Mouse (Mus musculus) MEL (cell line): ENCODE data around the gene Erich4.
"Not testable (repeated sequence)": the region's sequence is repeated elsewhere in the genome, so short reads cannot be mapped to it uniquely, and the experiment has no call there.

Experiments used
- CTCF ChIP-seq, 3 experiments: IDR thresholded peaks in 2 of 3; conservative IDR thresholded peaks in 1 of 3; 2 replicates each; pipeline ENCODE4 v1.5.1; 2011 to 2012; ENCODE audit warnings: low read length in 3 of 3, low read depth in 2 of 3, mild to moderate bottlenecking in 2 of 3, improper control_type of control experiment in 1 of 3, inconsistent platforms in 1 of 3, mixed read lengths in 1 of 3, moderate library complexity in 1 of 3; ENCODE audit not compliant: control insufficient read depth in 1 of 3, insufficient read depth in 1 of 3, poor library complexity in 1 of 3, severe bottlenecking in 1 of 3
- E2F4 ChIP-seq: IDR thresholded peaks from 2 replicates; pipeline ENCODE4 v1.6.1; 2011; ENCODE audit warnings: low read depth, low read length, improper control_type of control experiment, borderline replicate concordance
- EP300 ChIP-seq, 2 experiments: IDR thresholded peaks; 2 replicates each; pipeline ENCODE4 v1.6.1; 2011; ENCODE audit warnings: improper control_type of control experiment in 2 of 2, low read length in 2 of 2, low read depth in 1 of 2, mild to moderate bottlenecking in 1 of 2
- GABPA ChIP-seq: IDR thresholded peaks from 2 replicates; pipeline ENCODE4 v1.6.1; 2012; ENCODE audit warnings: low read depth, mild to moderate bottlenecking, inconsistent platforms, low read length, improper control_type of control experiment, moderate library complexity
- HCFC1 ChIP-seq: IDR thresholded peaks from 2 replicates; pipeline ENCODE4 v1.6.1; 2012; ENCODE audit warnings: low read depth, mild to moderate bottlenecking, inconsistent platforms, low read length, improper control_type of control experiment, moderate library complexity
- MAZ ChIP-seq: IDR thresholded peaks from 2 replicates; pipeline ENCODE4 v1.6.1; 2012; ENCODE audit warnings: low read depth, mild to moderate bottlenecking, inconsistent platforms, low read length, improper control_type of control experiment
- NELFE ChIP-seq: IDR thresholded peaks from 2 replicates; pipeline ENCODE4 v1.6.1; 2011; ENCODE audit warnings: low read depth, low read length, improper control_type of control experiment
- NRF1 ChIP-seq: IDR thresholded peaks from 2 replicates; pipeline ENCODE4 v1.6.1; 2014; ENCODE audit warnings: low read depth, mild to moderate bottlenecking, inconsistent platforms, low read length, improper control_type of control experiment, moderate library complexity; ENCODE audit not compliant: poor library complexity, insufficient read depth, severe bottlenecking
- POLR2A ChIP-seq, 2 experiments: IDR thresholded peaks; 2 replicates each; pipeline ENCODE4 v1.6.1; 2011 to 2012; ENCODE audit warnings: low read length in 2 of 2, mild to moderate bottlenecking in 2 of 2, control low read depth in 1 of 2, improper control_type of control experiment in 1 of 2, low read depth in 1 of 2, moderate library complexity in 1 of 2; ENCODE audit not compliant: control insufficient read depth in 1 of 2, insufficient read depth in 1 of 2, poor library complexity in 1 of 2
- RAD21 ChIP-seq: IDR thresholded peaks from 2 replicates; pipeline ENCODE4 v1.6.1; 2011; ENCODE audit warnings: mild to moderate bottlenecking, low read depth, low read length, improper control_type of control experiment
- RCOR1 ChIP-seq: IDR thresholded peaks from 2 replicates; pipeline ENCODE4 v1.6.1; 2012; ENCODE audit warnings: low read depth, mild to moderate bottlenecking, inconsistent platforms, low read length, improper control_type of control experiment
- ZC3H11A ChIP-seq: IDR thresholded peaks from 2 replicates; pipeline ENCODE4 v1.6.1; 2012; ENCODE audit warnings: low read depth, mild to moderate bottlenecking, inconsistent platforms, low read length, improper control_type of control experiment
- ZKSCAN1 ChIP-seq: IDR thresholded peaks from 2 replicates; pipeline ENCODE4 v1.6.1; 2012; ENCODE audit warnings: low read depth, mild to moderate bottlenecking, inconsistent platforms, low read length, improper control_type of control experiment, moderate library complexity
- ZNF384 ChIP-seq: IDR thresholded peaks from 2 replicates; pipeline ENCODE4 v1.6.1; 2012; ENCODE audit warnings: low read depth, mild to moderate bottlenecking, inconsistent platforms, low read length, improper control_type of control experiment

GRCm38 (mm10) chr7:25576308-25576707 lies 39.4 kb downstream of the Erich4 start:
- not testable (repeated sequence) for TF ChIP-seq CTCF (IDR thresholded peaks at IDR 0.05 in 2 of 3, conservative IDR thresholded peaks at IDR 0.05 in 1 of 3; ENCODE audit: control insufficient read depth in 1 of 3, insufficient read depth in 1 of 3, low read depth in 2 of 3, low read length in 3 of 3, poor library complexity in 1 of 3, severe bottlenecking in 1 of 3); RAD21; EP300 (IDR thresholded peaks at IDR 0.05; ENCODE audit: low read depth in 1 of 2, low read length in 2 of 2); E2F4; ZC3H11A; POLR2A (IDR thresholded peaks at IDR 0.05; ENCODE audit: control insufficient read depth in 1 of 2, insufficient read depth in 1 of 2, low read depth in 1 of 2, low read length in 2 of 2, poor library complexity in 1 of 2); RCOR1; NRF1; MAZ; ZNF384; GABPA; NELFE; ZKSCAN1; HCFC1
